22 mouse cellular contexts compared by ENCODE assay signal in the genomic region with DNA sequence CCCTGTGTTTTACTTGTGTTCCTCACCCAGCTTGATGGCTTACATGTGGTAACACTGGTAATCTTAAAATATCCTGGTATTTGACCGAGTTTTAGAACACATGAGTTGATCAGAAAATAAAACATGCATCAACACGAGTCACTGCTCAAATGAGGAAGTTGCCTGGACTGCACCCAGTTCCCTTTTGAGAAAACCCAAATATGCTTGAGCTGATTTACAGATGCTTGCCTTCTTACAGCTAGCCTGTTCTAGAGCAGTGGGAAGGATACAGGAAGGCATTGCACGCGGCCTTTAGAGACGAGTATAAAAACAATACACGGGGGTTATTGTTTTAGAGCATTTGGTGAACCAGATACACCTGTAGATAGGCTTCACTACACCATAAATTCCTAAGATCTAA. TPM values are rescaled to one million over a fixed set of nuclear protein-coding genes. Genes with fewer than 3 reads are reported as not detected.
A peak's percentile ranks its signal among the peaks of the same experiment; 100 is the strongest.
DNase-seq lines count a peak whose midpoint lies in the region; ATAC-seq and TF ChIP-seq lines count a peak whose summit lies in the region.
"Had no signal": no experiment of that assay in that cellular context is flagged by ENCODE, and none has a peak within 500 bp of the region (broad histone marks: within the 10 kb centered on the region; RNA-seq: fewer than 3 reads in every experiment).

No protein-coding gene starts in this region.

- H3K27me3 ChIP-seq in small intestine, adult 2 months (ENCODE audit: control insufficient read depth, insufficient read depth, low read length) = no peaks in the 10 kb centered on the region
- no peaks in the 10 kb centered on the region for H3K27me3 ChIP-seq in hindbrain, embryonic 14.5 days (ENCODE audit: control insufficient read depth, insufficient read depth, low read length)
- H3K27me3 ChIP-seq: hindbrain, embryonic 15.5 days; liver, embryonic 12.5 days; midbrain, embryonic 12.5 days; stomach, embryonic 15.5 days had no signal

- peak overlapping the region; percentile 68 for H3K27ac ChIP-seq in gastrocnemius, adult 2 months
- peak overlapping the region; percentile 15; the same call in 1 of the 2 replicates for H3K27ac ChIP-seq in small intestine, adult 2 months (ENCODE audit: insufficient read depth, low read depth, low read length)
- no peak overlapping the region for H3K27ac ChIP-seq in hindbrain, embryonic 14.5 days
- H3K27ac ChIP-seq: embryonic facial prominence, embryonic 10.5 days; hindbrain, embryonic 15.5 days; liver, embryonic 12.5 days; midbrain, embryonic 12.5 days; stomach, embryonic 15.5 days had no signal

- H3K9ac ChIP-seq in hindbrain, embryonic 14.5 days = no peak overlapping the region
- H3K9ac ChIP-seq: forebrain, postnatal 0 days; hindbrain, embryonic 15.5 days; liver, embryonic 12.5 days; midbrain, embryonic 12.5 days; stomach, embryonic 15.5 days had no signal

- peak; percentile 45 for ATAC-seq in common myeloid progenitor, adult 5-6 weeks (replicated peaks; ENCODE audit: low read depth, poor library complexity, severe bottlenecking)
- ATAC-seq in hindbrain, embryonic 14.5 days (ENCODE audit: low FRiP score) = no peak
- ATAC-seq: forebrain, postnatal 0 days; liver, embryonic 12.5 days had no signal

- DNase-seq in gastrocnemius, adult 2 months = no peak
- no peak for DNase-seq in gastrocnemius, postnatal 25 days
- peak; percentile 39 for DNase-seq in lung, postnatal 36 days
- DNase-seq in lung, adult 2 months = no peak
- no peak for DNase-seq in hindbrain, embryonic 14.5 days (ENCODE audit: low spot score)
- DNase-seq in adipocyte (ENCODE audit: low spot score) = no peak
- DNase-seq: adrenal gland, postnatal 25 days; cerebellum, postnatal 14 days; forebrain, postnatal 0 days; gastrocnemius, postnatal 14 days; kidney, adult 11 months; kidney, postnatal 36 days; lung, postnatal 10 days; thymus, postnatal 14 days had no signal

- no peaks in the 10 kb centered on the region for H3K36me3 ChIP-seq in small intestine, adult 2 months (ENCODE audit: control insufficient read depth, insufficient read depth, low read length)
- no peaks in the 10 kb centered on the region for H3K36me3 ChIP-seq in hindbrain, embryonic 14.5 days (replicated peaks; ENCODE audit: control insufficient read depth, insufficient read depth)
- H3K36me3 ChIP-seq: embryonic facial prominence, embryonic 10.5 days; hindbrain, embryonic 15.5 days; liver, embryonic 12.5 days; midbrain, embryonic 12.5 days; stomach, embryonic 15.5 days had no signal

- WGBS in lung, adult 2 months = 60% methylated on average over 6 of the region's 6 CpGs
- WGBS in small intestine, adult 2 months = 60% methylated on average over 6 of the region's 6 CpGs
- 85% methylated on average over 6 of the region's 6 CpGs for WGBS in hindbrain, embryonic 14.5 days

- H3K4me3 ChIP-seq in gastrocnemius, adult 2 months = no peak overlapping the region
- no peak overlapping the region for H3K4me3 ChIP-seq in lung, adult 2 months (replicated peaks; ENCODE audit: extremely low read depth, low read depth, low read length)
- H3K4me3 ChIP-seq in small intestine, adult 2 months (ENCODE audit: low read depth, low read length) = no peak overlapping the region
- H3K4me3 ChIP-seq in hindbrain, embryonic 14.5 days (replicated peaks; ENCODE audit: low read length) = no peak overlapping the region
- H3K4me3 ChIP-seq: embryonic facial prominence, embryonic 10.5 days; hindbrain, embryonic 15.5 days; liver, embryonic 12.5 days; midbrain, embryonic 12.5 days; myocyte; stomach, embryonic 15.5 days had no signal

- H3K4me2 ChIP-seq in hindbrain, embryonic 14.5 days (replicated peaks) = no peak overlapping the region
- H3K4me2 ChIP-seq: hindbrain, embryonic 15.5 days; liver, embryonic 12.5 days; midbrain, embryonic 12.5 days; stomach, embryonic 15.5 days had no signal

- intact Hi-C loops in gastrocnemius, adult 2 months (cut with DNase I) = no loop called here

- peaks cover 2% of the 10 kb centered on the region for H3K4me1 ChIP-seq in lung, adult 2 months (ENCODE audit: control insufficient read depth, insufficient read depth, low read length)
- no peaks in the 10 kb centered on the region for H3K4me1 ChIP-seq in small intestine, adult 2 months (ENCODE audit: control insufficient read depth, insufficient read depth, insufficient read length, low read length)
- H3K4me1 ChIP-seq in hindbrain, embryonic 14.5 days (replicated peaks; ENCODE audit: control insufficient read depth, insufficient read depth, low read length) = no peaks in the 10 kb centered on the region
- H3K4me1 ChIP-seq: embryonic facial prominence, embryonic 10.5 days; hindbrain, embryonic 15.5 days; midbrain, embryonic 12.5 days; stomach, embryonic 15.5 days had no signal

- TF ChIP-seq CTCF in gastrocnemius, adult 2 months (IDR thresholded peaks at IDR 0.05) = no peak
- TF ChIP-seq CTCF in lung, adult 2 months (IDR thresholded peaks at IDR 0.05; ENCODE audit: insufficient read depth, low read length) = no peak
- no peak for TF ChIP-seq CTCF in small intestine, adult 2 months (IDR thresholded peaks at IDR 0.05; ENCODE audit: extremely low read depth, insufficient read length, insufficient replicate concordance, low read depth, low read length)

- H3K9me3 ChIP-seq in hindbrain, embryonic 14.5 days (ENCODE audit: control insufficient read depth, low read length) = no peaks in the 10 kb centered on the region
- H3K9me3 ChIP-seq: embryonic facial prominence, embryonic 10.5 days; hindbrain, embryonic 15.5 days; liver, embryonic 12.5 days; midbrain, embryonic 12.5 days; stomach, embryonic 15.5 days had no signal

- no peak for TF ChIP-seq POLR2A in lung, adult 2 months (IDR thresholded peaks at IDR 0.05; ENCODE audit: borderline replicate concordance, extremely low read depth, low read depth, low read length)
- no peak for TF ChIP-seq POLR2A in small intestine, adult 2 months (IDR thresholded peaks at IDR 0.05; ENCODE audit: low read depth, low read length)

RNA-seq across cellular contexts. Expression of gene Arhgef6, which starts 31.8 kb away (rescaled TPM):
- total RNA-seq in gastrocnemius, adult 2 months (2021) = 10 to 100 TPM; 46.0 to 71.8 TPM
- total RNA-seq in gastrocnemius, postnatal 25 days (2021) = 10 to 100 TPM; 66.2 to 87.9 TPM
- polyA plus RNA-seq in lung, adult 2 months (2012; rRNA removed) = 27.5 and 38.2 TPM in 2 replicates
- total RNA-seq in common myeloid progenitor, adult 5-6 weeks (2017) = 96.4 and 110 TPM in 2 replicates
- 1.7 and 2.4 TPM in 2 replicates for polyA plus RNA-seq in small intestine, adult 2 months (2012; rRNA removed)
- polyA plus RNA-seq in hindbrain, embryonic 14.5 days (2014; fragmentation: Nextera tagmentation; extraction: Ambion mirVana) = 8.8 and 9.2 TPM in 2 replicates
